Mouse (Mus musculus) CD8-positive naive resting alpha-beta T cell, adult 2 months (primary cell): ENCODE measurements around the gene Ghr.

Experiments
- DNase-seq, 2 experiments: peaks; one replicate each; pipeline ENCODE4 v3.0.0; 2022; ENCODE audit warnings: low read depth in 2 of 2, low spot score in 2 of 2

Ghr gene

GRCm38 (mm10) chr15:3388485-3388884 is 194.8 kb downstream of the Ghr start:
- DNase-seq: no peak

GRCm38 (mm10) chr15:3383788-3384187 is 199.5 kb downstream of the Ghr start:
- no peak for DNase-seq

- no peak for DNase-seq
Measured at GRCm38 (mm10) chr15:3381413-3381812, 201.9 kb downstream of the Ghr start.

GRCm38 (mm10) chr15:3368261-3368832 is 214.9 kb downstream of the Ghr start:
- DNase-seq: no peak

- DNase-seq: no peak
Measured at GRCm38 (mm10) chr15:3356073-3356766, 227.1 kb downstream of the Ghr start.

- no peak for DNase-seq
Measured at GRCm38 (mm10) chr15:3353696-3354095, 229.6 kb downstream of the Ghr start.

GRCm38 (mm10) chr15:3349306-3350064 is 233.8 kb downstream of the Ghr start:
- no peak for DNase-seq

GRCm38 (mm10) chr15:3346682-3347081 is 236.6 kb downstream of the Ghr start:
- no peak for DNase-seq

GRCm38 (mm10) chr15:3344555-3344954 is 238.7 kb downstream of the Ghr start:
- DNase-seq: no peak

GRCm38 (mm10) chr15:3341806-3342582 is 241.3 kb downstream of the Ghr start:
- DNase-seq: no peak

GRCm38 (mm10) chr15:3339847-3340246 is 243.4 kb downstream of the Ghr start:
- DNase-seq: no peak

- no peak for DNase-seq
Measured at GRCm38 (mm10) chr15:3332517-3332916, 250.8 kb downstream of the Ghr start.

- DNase-seq: no peak
Measured at GRCm38 (mm10) chr15:3331813-3332212, 251.5 kb downstream of the Ghr start.

GRCm38 (mm10) chr15:3330291-3330690 is 253.0 kb downstream of the Ghr start:
- no peak for DNase-seq

GRCm38 (mm10) chr15:3323041-3323440 is 260.3 kb downstream of the Ghr start:
- DNase-seq: no peak

- no peak for DNase-seq
Measured at GRCm38 (mm10) chr15:3319929-3320328, 263.4 kb downstream of the Ghr start.

- DNase-seq: no peak
Measured at GRCm38 (mm10) chr15:3316617-3317016, 266.7 kb downstream of the Ghr start.

GRCm38 (mm10) chr15:3312937-3313336 is 270.4 kb downstream of the Ghr start:
- no peak for DNase-seq

- DNase-seq: peak in 1 of 2 experiments; percentile 7
Measured at GRCm38 (mm10) chr15:3309856-3310255, 273.4 kb downstream of the Ghr start.

GRCm38 (mm10) chr15:3303426-3303825 is 279.9 kb downstream of the Ghr start, which contains the start of gene Ccdc152:
Gene Ccdc152 (minus strand): TSS chr15:3303526.
- no peak for DNase-seq

GRCm38 (mm10) chr15:3300361-3301100 is 282.8 kb downstream of the Ghr start:
- DNase-seq: no peak
